Mouse (Mus musculus): ENCODE measurements around the gene Zfp365. TPM values are rescaled to one million over a fixed set of nuclear protein-coding genes. Genes with fewer than 3 reads are reported as not detected.

The Zfp365 gene
- polyA plus RNA-seq, 1 experiment from 2014 or later, result 0.21 TPM

- 80% methylated on average over 11 of the region's 11 CpGs for WGBS
- no peaks in the 10 kb centered on the region for H3K27me3 ChIP-seq (replicated peaks; ENCODE audit: control insufficient read depth, insufficient read depth, low read length)
- H3K27ac ChIP-seq (ENCODE audit: low read depth, low read length), result no peak overlapping the region
- no peak overlapping the region for H3K4me3 ChIP-seq (ENCODE audit: low read depth, low read length)
- ATAC-seq (replicated peaks; ENCODE audit: low FRiP score), result no peak
- H3K9ac ChIP-seq (ENCODE audit: low read depth, low read length), result no peak overlapping the region
- no peaks in the 10 kb centered on the region for H3K9me3 ChIP-seq (ENCODE audit: control insufficient read depth, low read length)
- H3K4me2 ChIP-seq, result no peak overlapping the region
- no peak for DNase-seq (ENCODE audit: low spot score)
- H3K4me1 ChIP-seq (replicated peaks; ENCODE audit: control insufficient read depth, insufficient read depth, low read length), result no peaks in the 10 kb centered on the region
- H3K36me3 ChIP-seq (ENCODE audit: control insufficient read depth, insufficient read depth, low read length), result no peaks in the 10 kb centered on the region
These were observed 20.3 kb upstream of the Zfp365 start for GRCm38 (mm10) chr10:67932780-67933179.

- WGBS, result 69% methylated on average over 4 of the region's 4 CpGs
- Histone ChIP-seq H3K27me3 (replicated peaks; ENCODE audit: control insufficient read depth, insufficient read depth, low read length) (no peaks in the 10 kb centered on the region), H3K4me3 (ENCODE audit: low read depth, low read length) (no peak overlapping the region), H3K27ac (ENCODE audit: low read depth, low read length) (no peak overlapping the region), H3K4me1 (replicated peaks; ENCODE audit: control insufficient read depth, insufficient read depth, low read length) (no peaks in the 10 kb centered on the region), H3K4me2 (no peak overlapping the region), H3K9ac (ENCODE audit: low read depth, low read length) (no peak overlapping the region), H3K36me3 (ENCODE audit: control insufficient read depth, insufficient read depth, low read length) (no peaks in the 10 kb centered on the region), H3K9me3 (ENCODE audit: control insufficient read depth, low read length) (no peaks in the 10 kb centered on the region)
- no peak for ATAC-seq (replicated peaks; ENCODE audit: low FRiP score)
- no peak for DNase-seq (ENCODE audit: low spot score)
These were observed 18.9 kb upstream of the Zfp365 start for GRCm38 (mm10) chr10:67931328-67931727.

- H3K4me2 ChIP-seq, result no peak overlapping the region
- H3K36me3 ChIP-seq (ENCODE audit: control insufficient read depth, insufficient read depth, low read length), result no peaks in the 10 kb centered on the region
- H3K27ac ChIP-seq (ENCODE audit: low read depth, low read length), result no peak overlapping the region
- 63% methylated on average over 7 of the region's 7 CpGs for WGBS
- no peaks in the 10 kb centered on the region for H3K4me1 ChIP-seq (replicated peaks; ENCODE audit: control insufficient read depth, insufficient read depth, low read length)
- H3K9ac ChIP-seq (ENCODE audit: low read depth, low read length), result no peak overlapping the region
- ATAC-seq (replicated peaks; ENCODE audit: low FRiP score), result no peak
- H3K9me3 ChIP-seq (ENCODE audit: control insufficient read depth, low read length), result no peaks in the 10 kb centered on the region
- no peak for DNase-seq (ENCODE audit: low spot score)
- H3K4me3 ChIP-seq (ENCODE audit: low read depth, low read length), result no peak overlapping the region
- no peaks in the 10 kb centered on the region for H3K27me3 ChIP-seq (replicated peaks; ENCODE audit: control insufficient read depth, insufficient read depth, low read length)
These were observed 16.1 kb upstream of the Zfp365 start for GRCm38 (mm10) chr10:67928584-67928983.

- DNase-seq (ENCODE audit: low spot score) (no peak), ATAC-seq (replicated peaks; ENCODE audit: low FRiP score) (no peak)
- Histone ChIP-seq H3K4me2 (no peak overlapping the region), H3K27me3 (replicated peaks; ENCODE audit: control insufficient read depth, insufficient read depth, low read length) (no peaks in the 10 kb centered on the region), H3K36me3 (ENCODE audit: control insufficient read depth, insufficient read depth, low read length) (no peaks in the 10 kb centered on the region), H3K27ac (ENCODE audit: low read depth, low read length) (no peak overlapping the region), H3K4me3 (ENCODE audit: low read depth, low read length) (no peak overlapping the region), H3K4me1 (replicated peaks; ENCODE audit: control insufficient read depth, insufficient read depth, low read length) (no peaks in the 10 kb centered on the region), H3K9me3 (ENCODE audit: control insufficient read depth, low read length) (no peaks in the 10 kb centered on the region), H3K9ac (ENCODE audit: low read depth, low read length) (no peak overlapping the region)
- WGBS, result 60% methylated on average over 8 of the region's 8 CpGs
These were observed 15.4 kb upstream of the Zfp365 start for GRCm38 (mm10) chr10:67927718-67928455.

- ATAC-seq (replicated peaks; ENCODE audit: low FRiP score) (no peak), DNase-seq (ENCODE audit: low spot score) (no peak)
- no peak overlapping the region for H3K4me2 ChIP-seq
- H3K9me3 ChIP-seq (ENCODE audit: control insufficient read depth, low read length), result no peaks in the 10 kb centered on the region
- no peak overlapping the region for H3K4me3 ChIP-seq (ENCODE audit: low read depth, low read length)
- H3K27ac ChIP-seq (ENCODE audit: low read depth, low read length), result no peak overlapping the region
- H3K4me1 ChIP-seq (replicated peaks; ENCODE audit: control insufficient read depth, insufficient read depth, low read length), result no peaks in the 10 kb centered on the region
- 51% methylated on average over 7 of the region's 7 CpGs for WGBS
- H3K36me3 ChIP-seq (ENCODE audit: control insufficient read depth, insufficient read depth, low read length), result no peaks in the 10 kb centered on the region
- H3K27me3 ChIP-seq (replicated peaks; ENCODE audit: control insufficient read depth, insufficient read depth, low read length), result no peaks in the 10 kb centered on the region
- H3K9ac ChIP-seq (ENCODE audit: low read depth, low read length), result no peak overlapping the region
These were observed 11.6 kb upstream of the Zfp365 start for GRCm38 (mm10) chr10:67924030-67924429.

- no peak for DNase-seq (ENCODE audit: low spot score)
- H3K4me3 ChIP-seq (ENCODE audit: low read depth, low read length), result no peak overlapping the region
- no peaks in the 10 kb centered on the region for H3K36me3 ChIP-seq (ENCODE audit: control insufficient read depth, insufficient read depth, low read length)
- no peak overlapping the region for H3K27ac ChIP-seq (ENCODE audit: low read depth, low read length)
- H3K4me1 ChIP-seq (replicated peaks; ENCODE audit: control insufficient read depth, insufficient read depth, low read length), result no peaks in the 10 kb centered on the region
- 86% methylated on average over 6 of the region's 6 CpGs for WGBS
- H3K9me3 ChIP-seq (ENCODE audit: control insufficient read depth, low read length), result no peaks in the 10 kb centered on the region
- no peak for ATAC-seq (replicated peaks; ENCODE audit: low FRiP score)
- no peak overlapping the region for H3K9ac ChIP-seq (ENCODE audit: low read depth, low read length)
- no peaks in the 10 kb centered on the region for H3K27me3 ChIP-seq (replicated peaks; ENCODE audit: control insufficient read depth, insufficient read depth, low read length)
- H3K4me2 ChIP-seq, result no peak overlapping the region
These were observed 9.3 kb upstream of the Zfp365 start for GRCm38 (mm10) chr10:67921777-67922176.

GRCm38 (mm10) chr10:67919706-67920105, 7.2 kb upstream of the Zfp365 start:
- Histone ChIP-seq H3K4me3 (ENCODE audit: low read depth, low read length) (no peak overlapping the region), H3K4me1 (replicated peaks; ENCODE audit: control insufficient read depth, insufficient read depth, low read length) (no peaks in the 10 kb centered on the region), H3K4me2 (no peak overlapping the region), H3K27ac (ENCODE audit: low read depth, low read length) (no peak overlapping the region), H3K36me3 (ENCODE audit: control insufficient read depth, insufficient read depth, low read length) (no peaks in the 10 kb centered on the region), H3K9me3 (ENCODE audit: control insufficient read depth, low read length) (no peaks in the 10 kb centered on the region), H3K9ac (ENCODE audit: low read depth, low read length) (no peak overlapping the region), H3K27me3 (replicated peaks; ENCODE audit: control insufficient read depth, insufficient read depth, low read length) (no peaks in the 10 kb centered on the region)
- DNase-seq (ENCODE audit: low spot score) (no peak), ATAC-seq (replicated peaks; ENCODE audit: low FRiP score) (no peak)
- WGBS, result 92% methylated on average over 4 of the region's 4 CpGs

GRCm38 (mm10) chr10:67918194-67918899, 5.9 kb upstream of the Zfp365 start:
- DNase-seq (ENCODE audit: low spot score), result no peak
- Histone ChIP-seq H3K4me1 (replicated peaks; ENCODE audit: control insufficient read depth, insufficient read depth, low read length) (no peaks in the 10 kb centered on the region), H3K9me3 (ENCODE audit: control insufficient read depth, low read length) (no peaks in the 10 kb centered on the region), H3K4me3 (ENCODE audit: low read depth, low read length) (no peak overlapping the region), H3K4me2 (no peak overlapping the region), H3K9ac (ENCODE audit: low read depth, low read length) (no peak overlapping the region), H3K27me3 (replicated peaks; ENCODE audit: control insufficient read depth, insufficient read depth, low read length) (no peaks in the 10 kb centered on the region), H3K36me3 (ENCODE audit: control insufficient read depth, insufficient read depth, low read length) (no peaks in the 10 kb centered on the region), H3K27ac (ENCODE audit: low read depth, low read length) (no peak overlapping the region)
- 72% methylated on average over 4 of the region's 4 CpGs for WGBS
- no peak for ATAC-seq (replicated peaks; ENCODE audit: low FRiP score)

- DNase-seq (ENCODE audit: low spot score) (no peak), ATAC-seq (replicated peaks; ENCODE audit: low FRiP score) (no peak)
- no peak overlapping the region for H3K27ac ChIP-seq (ENCODE audit: low read depth, low read length)
- no peaks in the 10 kb centered on the region for H3K9me3 ChIP-seq (ENCODE audit: control insufficient read depth, low read length)
- no peaks in the 10 kb centered on the region for H3K36me3 ChIP-seq (ENCODE audit: control insufficient read depth, insufficient read depth, low read length)
- H3K27me3 ChIP-seq (replicated peaks; ENCODE audit: control insufficient read depth, insufficient read depth, low read length), result peaks cover 6% of the 10 kb centered on the region
- H3K9ac ChIP-seq (ENCODE audit: low read depth, low read length), result no peak overlapping the region
- H3K4me1 ChIP-seq (replicated peaks; ENCODE audit: control insufficient read depth, insufficient read depth, low read length), result no peaks in the 10 kb centered on the region; the same call in 1 of the 2 replicates
- H3K4me2 ChIP-seq, result no peak overlapping the region
- H3K4me3 ChIP-seq (ENCODE audit: low read depth, low read length), result no peak overlapping the region
- 48% methylated on average over 7 of the region's 7 CpGs for WGBS
These were observed 4.9 kb upstream of the Zfp365 start for GRCm38 (mm10) chr10:67917356-67917755.

All from liver, embryonic 11.5 days (tissue).